Mouse (Mus musculus): Measurements from ENCODE around the gene Olfr666. TPM values are rescaled to one million over a fixed set of nuclear protein-coding genes. Genes with fewer than 3 reads are reported as not detected.
"Not testable (repeated sequence)": the region's sequence is repeated elsewhere in the genome, so short reads cannot be mapped to it uniquely, and the experiment has no call there.

Olfr666 gene
- total and polyA plus RNA-seq, 3 experiments, result not detected

- H3K79me2 ChIP-seq (ENCODE audit: control insufficient read depth, insufficient read depth, low read length, poor library complexity), result no peaks in the 10 kb centered on the region
- no peak overlapping the region for H3K9ac ChIP-seq (ENCODE audit: control insufficient read depth, low read depth, low read length, poor library complexity, severe bottlenecking)
- no peaks in the 10 kb centered on the region for H3K27me3 ChIP-seq (ENCODE audit: control insufficient read depth in 1 of 2, insufficient read depth in 2 of 2, low read length in 2 of 2)
- no peaks in the 10 kb centered on the region for H3K36me3 ChIP-seq (ENCODE audit: control insufficient read depth in 1 of 2, insufficient read depth in 2 of 2, low read length in 2 of 2)
- DNase-seq (ENCODE audit: low read depth, low spot score), result no peak
- no peaks in the 10 kb centered on the region for H3K4me1 ChIP-seq (ENCODE audit: control insufficient read depth in 1 of 2, insufficient read depth in 2 of 2, low read length in 2 of 2)
- H3K27ac ChIP-seq (ENCODE audit: control insufficient read depth, low read depth, low read length), result no peak overlapping the region
- no peak overlapping the region for H3K4me3 ChIP-seq (ENCODE audit: control insufficient read depth in 1 of 2, insufficient read depth in 1 of 2, low read depth in 2 of 2, low read length in 2 of 2)
- H3K9me3 ChIP-seq (replicated peaks; ENCODE audit: insufficient read depth, low read length), result no peaks in the 10 kb centered on the region
- TF ChIP-seq TBP (IDR thresholded peaks at IDR 0.05; ENCODE audit: low read depth, low read length) (no peak), RCOR1 (IDR thresholded peaks at IDR 0.05; ENCODE audit: low read depth, low read length) (no peak), GATA1 (IDR thresholded peaks at IDR 0.05; ENCODE audit: low read depth, low read length) (no peak)
Measured at GRCm38 (mm10) chr7:104861381-104861780, 34.4 kb downstream of the Olfr666 start.

GRCm38 (mm10) chr7:104857683-104858082 lies 38.1 kb downstream of the Olfr666 start:
- TF ChIP-seq TBP (IDR thresholded peaks at IDR 0.05; ENCODE audit: low read depth, low read length), result no peak
- no peak for TF ChIP-seq TAL1 (IDR thresholded peaks at IDR 0.05; ENCODE audit: low read length)
- no peak for TF ChIP-seq GABPA (IDR thresholded peaks at IDR 0.05; ENCODE audit: low read depth, low read length)
- no peak for TF ChIP-seq ZMIZ1 (IDR thresholded peaks at IDR 0.05; ENCODE audit: low read depth, low read length)
- no peak for TF ChIP-seq CHD2 (IDR thresholded peaks at IDR 0.05; ENCODE audit: low read length)
- TF ChIP-seq KAT2A (conservative IDR thresholded peaks at IDR 0.05; ENCODE audit: low read depth, low read length), result no peak
- no peak for TF ChIP-seq ELF1 (IDR thresholded peaks at IDR 0.05; ENCODE audit: low read depth, low read length)
- TF ChIP-seq TCF12 (IDR thresholded peaks at IDR 0.05; ENCODE audit: low read depth, low read length), result no peak
- TF ChIP-seq RAD21 (IDR thresholded peaks at IDR 0.05; ENCODE audit: low read depth, low read length), result no peak
- TF ChIP-seq GATA1 (IDR thresholded peaks at IDR 0.05; ENCODE audit: low read depth, low read length), result no peak
- TF ChIP-seq SIN3A (IDR thresholded peaks at IDR 0.05; ENCODE audit: low read length), result no peak
- TF ChIP-seq ZNF384 (IDR thresholded peaks at IDR 0.05; ENCODE audit: low read depth, low read length), result no peak
- TF ChIP-seq ZC3H11A (IDR thresholded peaks at IDR 0.05; ENCODE audit: low read depth, low read length), result no peak
- no peak for TF ChIP-seq CHD1 (IDR thresholded peaks at IDR 0.05; ENCODE audit: low read depth, low read length)
- TF ChIP-seq NRF1 (IDR thresholded peaks at IDR 0.05; ENCODE audit: insufficient read depth, low read depth, low read length, poor library complexity, severe bottlenecking), result no peak

GRCm38 (mm10) chr7:104856709-104857108 lies 39.0 kb downstream of the Olfr666 start, which contains the start of gene Usp17la:
Gene Usp17la (plus strand): TSS chr7:104857009.
- not testable (repeated sequence) for H3K4me3 ChIP-seq (ENCODE audit: control insufficient read depth in 1 of 2, insufficient read depth in 1 of 2, low read depth in 2 of 2, low read length in 2 of 2); H3K79me2 ChIP-seq (ENCODE audit: control insufficient read depth, insufficient read depth, low read length, poor library complexity); H3K27me3 ChIP-seq (ENCODE audit: control insufficient read depth in 1 of 2, insufficient read depth in 2 of 2, low read length in 2 of 2); H3K27ac ChIP-seq (ENCODE audit: control insufficient read depth, low read depth, low read length); DNase-seq (ENCODE audit: low read depth, low spot score); H3K9me3 ChIP-seq (replicated peaks; ENCODE audit: insufficient read depth, low read length); H3K9ac ChIP-seq (ENCODE audit: control insufficient read depth, low read depth, low read length, poor library complexity, severe bottlenecking); H3K4me1 ChIP-seq (ENCODE audit: control insufficient read depth in 1 of 2, insufficient read depth in 2 of 2, low read length in 2 of 2); H3K36me3 ChIP-seq (ENCODE audit: control insufficient read depth in 1 of 2, insufficient read depth in 2 of 2, low read length in 2 of 2)

More at GRCm38 (mm10) chr7:104857683-104858082, 38.1 kb downstream of the Olfr666 start:
- Histone ChIP-seq H3K36me3 (ENCODE audit: control insufficient read depth in 1 of 2, insufficient read depth in 2 of 2, low read length in 2 of 2) (no peaks in the 10 kb centered on the region), H3K27me3 (ENCODE audit: control insufficient read depth in 1 of 2, insufficient read depth in 2 of 2, low read length in 2 of 2) (no peaks in the 10 kb centered on the region), H3K27ac (ENCODE audit: control insufficient read depth, low read depth, low read length) (no peak overlapping the region), H3K9me3 (replicated peaks; ENCODE audit: insufficient read depth, low read length) (no peaks in the 10 kb centered on the region), H3K4me1 (ENCODE audit: control insufficient read depth in 1 of 2, insufficient read depth in 2 of 2, low read length in 2 of 2) (no peaks in the 10 kb centered on the region), H3K79me2 (ENCODE audit: control insufficient read depth, insufficient read depth, low read length, poor library complexity) (no peaks in the 10 kb centered on the region), H3K9ac (ENCODE audit: control insufficient read depth, low read depth, low read length, poor library complexity, severe bottlenecking) (no peak overlapping the region), H3K4me3 (ENCODE audit: control insufficient read depth in 1 of 2, insufficient read depth in 1 of 2, low read depth in 2 of 2, low read length in 2 of 2) (no peak overlapping the region)
- no peak for DNase-seq (ENCODE audit: low read depth, low spot score)

Measured in MEL (cell line).